Mouse (Mus musculus): Measurements from ENCODE around the gene 2210016F16Rik. TPM values are rescaled to one million over a fixed set of nuclear protein-coding genes. Genes with fewer than 3 reads are reported as not detected.

The 2210016F16Rik gene
- polyA plus RNA-seq, 1 experiment from 2014 or later = 15.4 TPM

DNA sequence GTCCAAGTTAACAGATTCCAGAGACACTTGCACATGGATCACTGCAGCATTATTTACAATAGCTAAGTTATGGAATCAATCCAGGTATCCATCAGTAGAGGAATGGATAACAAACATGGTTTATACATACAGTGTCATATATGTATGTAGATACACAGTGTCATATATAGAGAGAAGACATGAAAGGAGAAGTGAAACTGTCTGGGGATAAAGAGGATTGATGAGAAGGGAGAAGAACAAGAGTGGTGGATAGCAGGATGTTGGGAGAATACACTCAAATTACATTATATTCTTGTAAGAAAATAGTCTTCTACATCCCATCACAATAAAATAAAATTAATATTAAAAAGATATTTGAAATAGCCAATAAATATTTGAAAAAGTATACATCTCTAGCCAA lies 32.0 kb downstream of the 2210016F16Rik start:
- DNase-seq (no peak), ATAC-seq (no peak)
- Histone ChIP-seq H3K9ac (replicated peaks) (no peak overlapping the region), H3K4me1 (ENCODE audit: insufficient read depth) (no peaks in the 10 kb centered on the region), H3K36me3 (replicated peaks; ENCODE audit: insufficient read depth, low read length) (no peaks in the 10 kb centered on the region), H3K4me3 (ENCODE audit: low read depth, low read length) (no peak overlapping the region), H3K4me2 (ENCODE audit: low read depth, low read length) (no peak overlapping the region), H3K9me3 (ENCODE audit: low read length) (no peaks in the 10 kb centered on the region), H3K27ac (ENCODE audit: low read depth) (no peak overlapping the region), H3K27me3 (ENCODE audit: insufficient read depth, low read length) (0 out of 2 replicates have a peak, but pooled peaks cover 6% of the 10 kb centered on the region)
- TF ChIP-seq EP300 (IDR thresholded peaks at IDR 0.05; ENCODE audit: low read depth) (no peak), CTCF (IDR thresholded peaks at IDR 0.05; ENCODE audit: low read depth) (no peak)

DNA sequence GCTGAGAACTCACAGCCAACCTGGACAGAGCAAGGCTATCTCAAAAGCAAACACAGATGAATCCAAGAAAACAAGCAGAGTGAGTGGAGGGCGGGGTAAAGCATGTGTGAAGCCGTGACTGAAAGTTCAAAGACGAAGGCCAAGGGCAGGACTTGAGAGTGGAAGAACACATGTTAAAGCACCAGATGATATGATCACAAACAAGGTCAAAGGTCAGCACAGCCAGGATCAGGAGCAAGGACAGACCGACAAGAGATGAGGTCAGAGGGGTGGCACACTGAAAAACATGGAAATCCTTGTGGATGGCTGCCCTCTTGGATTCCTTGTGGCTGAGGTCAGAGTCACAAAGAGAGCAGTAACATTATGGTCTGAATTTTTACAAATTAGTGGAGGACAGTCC lies 34.4 kb downstream of the 2210016F16Rik start:
- no peak overlapping the region for H3K27ac ChIP-seq (ENCODE audit: low read depth)
- no peak overlapping the region for H3K4me2 ChIP-seq (ENCODE audit: low read depth, low read length)
- TF ChIP-seq CTCF (IDR thresholded peaks at IDR 0.05; ENCODE audit: low read depth) (no peak), EP300 (IDR thresholded peaks at IDR 0.05; ENCODE audit: low read depth) (no peak)
- no peaks in the 10 kb centered on the region for H3K4me1 ChIP-seq (ENCODE audit: insufficient read depth)
- DNase-seq = no peak
- peak; percentile 74 for ATAC-seq
- H3K27me3 ChIP-seq (ENCODE audit: insufficient read depth, low read length) = no peaks in the 10 kb centered on the region
- H3K4me3 ChIP-seq (ENCODE audit: low read depth, low read length) = no peak overlapping the region
- no peaks in the 10 kb centered on the region for H3K36me3 ChIP-seq (replicated peaks; ENCODE audit: insufficient read depth, low read length)
- no peak overlapping the region for H3K9ac ChIP-seq (replicated peaks)
- no peaks in the 10 kb centered on the region for H3K9me3 ChIP-seq (ENCODE audit: low read length)
- WGBS (ENCODE audit: insufficient replicate concordance) = 53% methylated on average over 4 of the region's 4 CpGs

GRCm38 (mm10) chr13:58344505-58344904 lies 40.5 kb downstream of the 2210016F16Rik start:
- Histone ChIP-seq H3K27ac (ENCODE audit: low read depth) (no peak overlapping the region), H3K9ac (replicated peaks) (no peak overlapping the region), H3K9me3 (ENCODE audit: low read length) (no peaks in the 10 kb centered on the region), H3K4me3 (ENCODE audit: low read depth, low read length) (no peak overlapping the region), H3K36me3 (replicated peaks; ENCODE audit: insufficient read depth, low read length) (no peaks in the 10 kb centered on the region), H3K4me2 (ENCODE audit: low read depth, low read length) (no peak overlapping the region), H3K4me1 (ENCODE audit: insufficient read depth) (no peaks in the 10 kb centered on the region), H3K27me3 (ENCODE audit: insufficient read depth, low read length) (no peaks in the 10 kb centered on the region)
- DNase-seq (no peak), ATAC-seq (no peak)
- TF ChIP-seq EP300 (IDR thresholded peaks at IDR 0.05; ENCODE audit: low read depth) = no peak
- no peak for TF ChIP-seq CTCF (IDR thresholded peaks at IDR 0.05; ENCODE audit: low read depth)
- 83% methylated on average over 9 of the region's 9 CpGs for WGBS (ENCODE audit: insufficient replicate concordance)

GRCm38 (mm10) chr13:58337456-58337855 lies 47.6 kb downstream of the 2210016F16Rik start:
- H3K27ac ChIP-seq (ENCODE audit: low read depth) = no peak overlapping the region
- H3K36me3 ChIP-seq (replicated peaks; ENCODE audit: insufficient read depth, low read length) = no peaks in the 10 kb centered on the region
- H3K9ac ChIP-seq (replicated peaks) = no peak overlapping the region
- TF ChIP-seq EP300 (IDR thresholded peaks at IDR 0.05; ENCODE audit: low read depth) (no peak), CTCF (IDR thresholded peaks at IDR 0.05; ENCODE audit: low read depth) (no peak)
- no peak for DNase-seq
- no peak for ATAC-seq
- no peaks in the 10 kb centered on the region for H3K27me3 ChIP-seq (ENCODE audit: insufficient read depth, low read length)
- H3K4me3 ChIP-seq (ENCODE audit: low read depth, low read length) = no peak overlapping the region
- H3K4me2 ChIP-seq (ENCODE audit: low read depth, low read length) = no peak overlapping the region
- H3K9me3 ChIP-seq (ENCODE audit: low read length) = no peaks in the 10 kb centered on the region
- 72% methylated on average over 12 of the region's 12 CpGs for WGBS (ENCODE audit: insufficient replicate concordance)
- H3K4me1 ChIP-seq (ENCODE audit: insufficient read depth) = no peaks in the 10 kb centered on the region

- Histone ChIP-seq H3K27ac (ENCODE audit: low read depth) (no peak overlapping the region), H3K4me2 (ENCODE audit: low read depth, low read length) (no peak overlapping the region), H3K4me1 (ENCODE audit: insufficient read depth) (no peaks in the 10 kb centered on the region), H3K4me3 (ENCODE audit: low read depth, low read length) (no peak overlapping the region), H3K9me3 (ENCODE audit: low read length) (no peaks in the 10 kb centered on the region), H3K27me3 (ENCODE audit: insufficient read depth, low read length) (no peaks in the 10 kb centered on the region), H3K36me3 (replicated peaks; ENCODE audit: insufficient read depth, low read length) (no peaks in the 10 kb centered on the region), H3K9ac (replicated peaks) (no peak overlapping the region)
- TF ChIP-seq CTCF (IDR thresholded peaks at IDR 0.05; ENCODE audit: low read depth) (no peak), EP300 (IDR thresholded peaks at IDR 0.05; ENCODE audit: low read depth) (no peak)
- no peak for ATAC-seq
- WGBS (ENCODE audit: insufficient replicate concordance) = 86% methylated on average over 5 of the region's 5 CpGs
- DNase-seq = no peak
Observed at GRCm38 (mm10) chr13:58334116-58334515, 50.9 kb downstream of the 2210016F16Rik start.

MicroRNA genes within 50 kb of the gene (microRNA counts, 519-probe panel; counts per million panel counts)
- 3,649 counts per million, percentile 38 among the panel's probes with 10 or more counts for microRNA mmu-miR-7a

Small RNA genes lying within 50 kb of the gene (microRNA-seq; reads per million reads assigned to microRNA genes)
- 125 reads per million, percentile 45 among the genes with 10 or more reads in this experiment for gene Mir7-1

Other genes with a start within 250 kb of the 2210016F16Rik start
- 35.4 and 37.6 TPM in 2 replicates for gene Idnk, start 227.6 kb downstream of the 2210016F16Rik start, polyA plus RNA-seq (2015; fragmentation: Nextera tagmentation; extraction: Ambion mirVana)
- 44.2 and 44.5 TPM in 2 replicates for gene Ubqln1, start 169.6 kb downstream of the 2210016F16Rik start, polyA plus RNA-seq (2015; fragmentation: Nextera tagmentation; extraction: Ambion mirVana)
- 10.4 and 14.1 TPM in 2 replicates for gene Gkap1, start 109.5 kb downstream of the 2210016F16Rik start, polyA plus RNA-seq (2015; fragmentation: Nextera tagmentation; extraction: Ambion mirVana)
- 0.02 and 0.05 TPM in 2 replicates for gene Kif27, start 26.1 kb downstream of the 2210016F16Rik start, polyA plus RNA-seq (2015; fragmentation: Nextera tagmentation; extraction: Ambion mirVana)
- 9.0 and 9.8 TPM in 2 replicates for gene Rmi1, start 17.0 kb upstream of the 2210016F16Rik start, polyA plus RNA-seq (2015; fragmentation: Nextera tagmentation; extraction: Ambion mirVana)
- gene Hnrnpk, start 18.1 kb upstream of the 2210016F16Rik start, polyA plus RNA-seq (2015; fragmentation: Nextera tagmentation; extraction: Ambion mirVana) = 332 and 351 TPM in 2 replicates
- not detected in 2 replicates for gene Slc28a3, start 225.7 kb upstream of the 2210016F16Rik start, polyA plus RNA-seq (2015; fragmentation: Nextera tagmentation; extraction: Ambion mirVana)